Mouse (Mus musculus): Measurements from ENCODE around the gene Ift122. TPM values are rescaled to one million over a fixed set of nuclear protein-coding genes. Genes with fewer than 3 reads are reported as not detected.

The Ift122 gene
- polyA plus RNA-seq, 1 experiment from 2014 or later: 28.7 TPM

- WGBS: 86% methylated on average over 6 of the region's 6 CpGs
- no peaks in the 10 kb centered on the region for H3K9me3 ChIP-seq
- no peaks in the 10 kb centered on the region for H3K4me1 ChIP-seq
- H3K27me3 ChIP-seq (replicated peaks): no peaks in the 10 kb centered on the region
- H3K4me3 ChIP-seq: no peak overlapping the region
- no peak overlapping the region for H3K27ac ChIP-seq
- H3K36me3 ChIP-seq: peaks cover 38% of the 10 kb centered on the region
- no peak overlapping the region for H3K4me2 ChIP-seq (replicated peaks)
- H3K9ac ChIP-seq: no peak overlapping the region
- no peak for ATAC-seq (ENCODE audit: low FRiP score, low read depth)
Observed at GRCm38 (mm10) chr6:115878694-115879093, 25.4 kb downstream of the Ift122 start.

GRCm38 (mm10) chr6:115879736-115880135 is 26.5 kb downstream of the Ift122 start:
- 83% methylated on average over 6 of the region's 6 CpGs for WGBS
- Histone ChIP-seq H3K4me1 (no peaks in the 10 kb centered on the region), H3K9me3 (no peaks in the 10 kb centered on the region), H3K4me3 (no peak overlapping the region), H3K4me2 (replicated peaks) (no peak overlapping the region), H3K27me3 (replicated peaks) (no peaks in the 10 kb centered on the region), H3K9ac (no peak overlapping the region), H3K27ac (no peak overlapping the region), H3K36me3 (peaks cover 42% of the 10 kb centered on the region)
- ATAC-seq (ENCODE audit: low FRiP score, low read depth): no peak

DNA sequence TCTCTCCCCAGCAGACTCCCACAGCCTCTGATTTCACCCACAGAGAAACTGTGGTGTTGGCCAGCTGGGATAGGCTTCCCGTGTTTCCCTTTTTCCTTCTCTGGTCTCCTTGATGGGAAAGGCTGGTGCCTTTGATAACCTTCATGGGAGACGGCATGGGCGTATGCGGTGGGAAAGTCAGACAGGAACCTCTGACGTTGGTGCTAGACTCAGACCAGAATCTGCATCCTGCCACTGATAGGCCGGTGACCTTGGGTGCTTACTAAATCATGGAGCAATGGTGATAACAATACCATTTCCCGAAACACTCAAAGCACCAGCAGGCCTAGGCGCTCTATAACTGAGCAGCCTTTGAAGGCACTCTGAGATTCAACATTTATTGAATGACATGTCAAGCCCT is 27.5 kb downstream of the Ift122 start:
- Histone ChIP-seq H3K27ac (no peak overlapping the region), H3K4me2 (replicated peaks) (no peak overlapping the region), H3K4me1 (no peaks in the 10 kb centered on the region), H3K9ac (no peak overlapping the region), H3K9me3 (no peaks in the 10 kb centered on the region), H3K4me3 (no peak overlapping the region), H3K36me3 (peaks cover 38% of the 10 kb centered on the region), H3K27me3 (replicated peaks) (no peaks in the 10 kb centered on the region)
- ATAC-seq (ENCODE audit: low FRiP score, low read depth): no peak
- WGBS: 93% methylated on average over 8 of the region's 8 CpGs

- peaks cover 46% of the 10 kb centered on the region for H3K36me3 ChIP-seq
- H3K27me3 ChIP-seq (replicated peaks): no peaks in the 10 kb centered on the region
- no peak for ATAC-seq (ENCODE audit: low FRiP score, low read depth)
Observed at GRCm38 (mm10) chr6:115884018-115884417, 30.7 kb downstream of the Ift122 start.

GRCm38 (mm10) chr6:115886894-115887293 is 33.6 kb downstream of the Ift122 start:
- no peak overlapping the region for H3K27ac ChIP-seq
- H3K9ac ChIP-seq: no peak overlapping the region
- WGBS: 73% methylated on average over 4 of the region's 4 CpGs
- no peak overlapping the region for H3K4me2 ChIP-seq (replicated peaks)
- H3K36me3 ChIP-seq: peaks cover 38% of the 10 kb centered on the region
- H3K27me3 ChIP-seq (replicated peaks): no peaks in the 10 kb centered on the region
- ATAC-seq (ENCODE audit: low FRiP score, low read depth): no peak
- H3K4me1 ChIP-seq: peaks cover 10% of the 10 kb centered on the region
- no peak overlapping the region for H3K4me3 ChIP-seq
- 0 out of 2 replicates have a peak, but pooled peaks cover 4% of the 10 kb centered on the region for H3K9me3 ChIP-seq

More at GRCm38 (mm10) chr6:115884018-115884417, 30.7 kb downstream of the Ift122 start:
- Histone ChIP-seq H3K27ac (no peak overlapping the region), H3K4me1 (no peaks in the 10 kb centered on the region), H3K9me3 (0 out of 2 replicates have a peak, but pooled peaks cover 4% of the 10 kb centered on the region), H3K4me2 (replicated peaks) (no peak overlapping the region), H3K4me3 (no peak overlapping the region), H3K9ac (no peak overlapping the region)

DNA sequence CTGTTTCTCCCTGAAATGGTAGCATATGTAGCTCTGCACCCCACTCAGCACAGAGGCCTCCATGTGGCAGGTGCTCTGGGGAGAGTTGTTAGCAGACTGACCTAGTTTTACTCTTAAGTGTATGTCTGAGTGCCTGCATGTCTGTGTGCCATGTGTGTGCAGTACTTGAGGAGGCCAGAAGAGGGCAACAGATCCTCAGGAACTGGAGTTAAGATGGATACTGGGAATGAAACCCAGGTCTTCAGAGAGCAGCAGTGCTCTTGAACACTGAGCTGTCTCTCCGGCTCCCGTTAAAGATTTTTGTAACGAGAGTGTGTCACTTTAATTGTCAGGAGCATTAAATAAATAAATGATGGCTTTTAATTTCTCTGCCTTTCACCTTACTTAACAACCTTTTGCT is 35.0 kb downstream of the Ift122 start:
- Histone ChIP-seq H3K27ac (no peak overlapping the region), H3K9me3 (0 out of 2 replicates have a peak, but pooled peaks cover 4% of the 10 kb centered on the region), H3K9ac (no peak overlapping the region), H3K36me3 (peaks cover 42% of the 10 kb centered on the region), H3K4me3 (no peak overlapping the region), H3K4me2 (replicated peaks) (no peak overlapping the region), H3K27me3 (replicated peaks) (no peaks in the 10 kb centered on the region), H3K4me1 (peaks cover 17% of the 10 kb centered on the region)
- no peak for ATAC-seq (ENCODE audit: low FRiP score, low read depth)
- WGBS: 98% methylated on average over 3 of the region's 3 CpGs

GRCm38 (mm10) chr6:115890601-115891000 is 37.3 kb downstream of the Ift122 start:
- 90% methylated on average over 8 of the region's 8 CpGs for WGBS

DNA sequence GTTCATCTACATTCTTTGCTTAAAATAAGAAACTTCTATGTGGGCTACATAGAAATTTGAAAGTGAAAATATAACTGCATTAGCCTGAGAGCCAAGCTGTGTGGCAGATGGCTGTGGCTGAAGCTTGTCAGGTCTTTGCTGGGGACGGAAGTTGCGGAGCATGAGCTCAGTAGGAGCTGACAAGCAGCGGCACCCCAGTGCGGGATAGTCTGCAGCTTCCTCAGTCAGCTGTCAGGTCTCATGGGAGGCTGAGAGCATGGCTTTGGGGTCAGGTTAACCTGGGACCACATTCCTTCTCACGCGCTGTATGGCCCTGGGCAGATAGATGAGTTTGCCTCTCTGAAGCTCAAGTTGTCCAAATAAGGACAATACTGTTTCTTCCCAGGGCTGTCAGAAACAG is 37.8 kb downstream of the Ift122 start:
- peaks cover 32% of the 10 kb centered on the region for H3K36me3 ChIP-seq
- ATAC-seq (ENCODE audit: low FRiP score, low read depth): no peak
- 74% methylated on average over 6 of the region's 6 CpGs for WGBS
- H3K27ac ChIP-seq: no peak overlapping the region
- no peak overlapping the region for H3K4me2 ChIP-seq (replicated peaks)
- 0 out of 2 replicates have a peak, but pooled peaks cover 4% of the 10 kb centered on the region for H3K9me3 ChIP-seq
- H3K9ac ChIP-seq: no peak overlapping the region
- peaks cover 17% of the 10 kb centered on the region for H3K4me1 ChIP-seq
- H3K27me3 ChIP-seq (replicated peaks): no peaks in the 10 kb centered on the region
- H3K4me3 ChIP-seq: no peak overlapping the region

More at GRCm38 (mm10) chr6:115890601-115891000, 37.3 kb downstream of the Ift122 start:
- peaks cover 36% of the 10 kb centered on the region for H3K36me3 ChIP-seq
- H3K9me3 ChIP-seq: 0 out of 2 replicates have a peak, but pooled peaks cover 4% of the 10 kb centered on the region
- ATAC-seq (ENCODE audit: low FRiP score, low read depth): no peak
- peaks cover 17% of the 10 kb centered on the region for H3K4me1 ChIP-seq
- no peaks in the 10 kb centered on the region for H3K27me3 ChIP-seq (replicated peaks)
- H3K27ac ChIP-seq: no peak overlapping the region
- H3K9ac ChIP-seq: no peak overlapping the region
- no peak overlapping the region for H3K4me3 ChIP-seq
- H3K4me2 ChIP-seq (replicated peaks): no peak overlapping the region

- H3K27ac ChIP-seq: no peak overlapping the region
- no peak overlapping the region for H3K9ac ChIP-seq
- peaks cover 17% of the 10 kb centered on the region for H3K4me1 ChIP-seq
- 0 out of 2 replicates have a peak, but pooled peaks cover 4% of the 10 kb centered on the region for H3K9me3 ChIP-seq
- H3K4me3 ChIP-seq: no peak overlapping the region
- H3K36me3 ChIP-seq: peaks cover 32% of the 10 kb centered on the region
- ATAC-seq (ENCODE audit: low FRiP score, low read depth): peak; percentile 56; the same call in 1 of the 2 replicates
- 49% methylated on average over 8 of the region's 8 CpGs for WGBS
- no peak overlapping the region for H3K4me2 ChIP-seq (replicated peaks)
- no peaks in the 10 kb centered on the region for H3K27me3 ChIP-seq (replicated peaks)
Observed at GRCm38 (mm10) chr6:115891497-115892061, 38.3 kb downstream of the Ift122 start.

GRCm38 (mm10) chr6:115892363-115892762 is 39.1 kb downstream of the Ift122 start:
- ATAC-seq (ENCODE audit: low FRiP score, low read depth): no peak
- Histone ChIP-seq H3K4me1 (peaks cover 17% of the 10 kb centered on the region), H3K9ac (no peak overlapping the region), H3K27me3 (replicated peaks) (no peaks in the 10 kb centered on the region), H3K4me3 (no peak overlapping the region), H3K4me2 (replicated peaks) (no peak overlapping the region), H3K27ac (no peak overlapping the region), H3K36me3 (peaks cover 25% of the 10 kb centered on the region), H3K9me3 (0 out of 2 replicates have a peak, but pooled peaks cover 4% of the 10 kb centered on the region)
- WGBS: 77% methylated on average over 3 of the region's 3 CpGs

- WGBS: 34% methylated on average over 1 of the region's 1 CpGs
- H3K27ac ChIP-seq: no peak overlapping the region
- peaks cover 8% of the 10 kb centered on the region; the same call in 1 of the 2 replicates for H3K36me3 ChIP-seq
- no peak for ATAC-seq (ENCODE audit: low FRiP score, low read depth)
- peaks cover 13% of the 10 kb centered on the region for H3K4me1 ChIP-seq
- no peaks in the 10 kb centered on the region for H3K9me3 ChIP-seq
- no peak overlapping the region for H3K4me3 ChIP-seq
- no peaks in the 10 kb centered on the region for H3K27me3 ChIP-seq (replicated peaks)
- no peak overlapping the region for H3K9ac ChIP-seq
- H3K4me2 ChIP-seq (replicated peaks): no peak overlapping the region
Observed at GRCm38 (mm10) chr6:115896346-115896745, 43.1 kb downstream of the Ift122 start.

DNA sequence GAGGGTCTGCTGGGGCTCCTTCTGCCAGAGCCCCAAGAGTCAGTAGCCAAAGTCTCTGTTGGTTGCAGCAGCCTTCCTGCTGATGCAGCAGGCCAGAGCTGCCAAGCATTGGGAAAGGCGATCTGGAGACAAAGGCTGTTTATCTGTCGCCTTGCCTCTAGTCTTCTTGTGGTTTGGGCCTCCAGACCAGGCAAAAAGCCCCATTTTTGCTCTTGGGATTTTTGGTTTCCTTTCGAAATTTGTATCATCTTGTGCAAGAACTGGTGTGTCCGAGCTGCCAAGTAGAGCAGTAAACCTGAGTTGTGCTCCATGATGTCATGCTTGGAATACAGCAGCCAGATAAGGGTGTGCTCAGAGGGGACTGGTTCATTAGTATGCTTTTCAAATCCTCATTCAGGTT is 43.8 kb downstream of the Ift122 start:
- no peak overlapping the region for H3K4me2 ChIP-seq (replicated peaks)
- no peaks in the 10 kb centered on the region for H3K9me3 ChIP-seq
- H3K9ac ChIP-seq: no peak overlapping the region
- H3K4me3 ChIP-seq: no peak overlapping the region
- no peak overlapping the region for H3K27ac ChIP-seq
- 82% methylated on average over 4 of the region's 4 CpGs for WGBS
- peaks cover 8% of the 10 kb centered on the region; the same call in 1 of the 2 replicates for H3K36me3 ChIP-seq
- no peak for ATAC-seq (ENCODE audit: low FRiP score, low read depth)
- peaks cover 9% of the 10 kb centered on the region; the same call in 1 of the 2 replicates for H3K4me1 ChIP-seq
- no peaks in the 10 kb centered on the region for H3K27me3 ChIP-seq (replicated peaks)

All from neural tube, embryonic 12.5 days (tissue).